Mouse (Mus musculus) cortical plate, adult 2 months (tissue): ENCODE results near the gene Tbkbp1. TPM values are rescaled to one million over a fixed set of nuclear protein-coding genes. Genes with fewer than 3 reads are reported as not detected.
"Not testable (repeated sequence)": the region's sequence is repeated elsewhere in the genome, so short reads cannot be mapped to it uniquely, and the experiment has no call there.

Experiments
- H3K27ac ChIP-seq: fragments of 200-500 bp; 2 replicates; pipeline ENCODE4 v1.5.1; 2012; ENCODE audit warnings: low read length, control low read depth, inconsistent platforms; ENCODE audit not compliant: insufficient read depth
- H3K4me1 ChIP-seq: fragments of 200-500 bp; 2 replicates; pipeline ENCODE4 v1.6.1; 2011; ENCODE audit warnings: low read length; ENCODE audit not compliant: control insufficient read depth, insufficient read depth
- H3K4me3 ChIP-seq: fragments of 200-500 bp; 2 replicates; pipeline ENCODE4 v1.5.1; 2011; ENCODE audit warnings: mild to moderate bottlenecking, low read length, control low read depth; ENCODE audit not compliant: insufficient read depth
- CTCF ChIP-seq: fragments of 200-500 bp; IDR thresholded peaks from 2 replicates; pipeline ENCODE4 v1.5.1; 2011; ENCODE audit warnings: mild to moderate bottlenecking, control low read depth, low read length; ENCODE audit not compliant: insufficient read depth; ENCODE audit errors: extremely low read depth
- POLR2A ChIP-seq: fragments of 200-500 bp; IDR thresholded peaks from 2 replicates; pipeline ENCODE4 v1.6.1; 2011; ENCODE audit warnings: mild to moderate bottlenecking, low read length, control low read depth; ENCODE audit not compliant: insufficient read depth; ENCODE audit errors: extremely low read depth
- polyA plus RNA-seq: library from polyadenylated mRNA; depleted of rRNA; stranded (reverse); fragments of >200 nt; gene quantifications from 2 replicates; pipeline ENCODE4 v1.2.3, GENCODE M21; 2012; rRNA removed

The Tbkbp1 gene
- polyA plus RNA-seq, result 54.5 and 59.5 TPM in 2 replicates

DNA sequence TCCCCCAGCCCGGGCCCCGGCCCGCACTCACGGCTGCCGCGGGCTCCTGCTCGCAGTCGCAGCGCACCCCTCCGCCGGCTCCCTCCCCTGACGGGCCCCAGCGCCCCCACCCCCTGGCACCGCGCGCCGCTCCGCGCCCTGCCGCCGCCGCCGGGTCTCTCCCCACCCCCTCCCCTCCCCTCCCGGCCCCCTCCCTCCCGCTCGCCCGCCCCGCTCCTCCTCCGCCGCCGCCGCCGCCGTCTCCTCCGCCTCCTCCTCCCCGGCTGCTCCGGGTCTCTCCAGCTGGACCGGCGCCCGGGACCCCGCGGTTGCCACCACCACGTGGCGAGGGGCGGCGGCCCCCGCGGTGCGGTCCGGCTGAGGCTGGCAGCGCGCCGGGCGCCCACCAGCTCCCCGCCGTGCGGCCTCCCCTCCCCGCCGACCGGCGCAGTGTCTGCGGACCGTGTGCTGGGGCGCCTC is at the start of gene Tbkbp1:
Gene Tbkbp1 (minus strand): TSS at position 153 of the 459 bp plus-strand sequence.
- H3K4me1 ChIP-seq, result peaks cover 5% of the 10 kb centered on the region
- TF ChIP-seq POLR2A (no peak), CTCF (no peak)
- H3K4me3 ChIP-seq, result peak within 1 kb of the TSS; percentile 84
- peak within 1 kb of the TSS; percentile 75 for H3K27ac ChIP-seq

GRCm38 (mm10) chr11:97199519-97199918 is 48.2 kb upstream of the Tbkbp1 start:
- no peaks in the 10 kb centered on the region for H3K4me1 ChIP-seq
- no peak overlapping the region for H3K27ac ChIP-seq
- TF ChIP-seq CTCF, result no peak
- no peak for TF ChIP-seq POLR2A
- no peak overlapping the region for H3K4me3 ChIP-seq

GRCm38 (mm10) chr11:97198601-97199000 is 47.3 kb upstream of the Tbkbp1 start:
- Histone ChIP-seq H3K4me3 (no peak overlapping the region), H3K27ac (no peak overlapping the region), H3K4me1 (no peaks in the 10 kb centered on the region)
- TF ChIP-seq POLR2A (no peak), CTCF (peak; percentile 53)

DNA sequence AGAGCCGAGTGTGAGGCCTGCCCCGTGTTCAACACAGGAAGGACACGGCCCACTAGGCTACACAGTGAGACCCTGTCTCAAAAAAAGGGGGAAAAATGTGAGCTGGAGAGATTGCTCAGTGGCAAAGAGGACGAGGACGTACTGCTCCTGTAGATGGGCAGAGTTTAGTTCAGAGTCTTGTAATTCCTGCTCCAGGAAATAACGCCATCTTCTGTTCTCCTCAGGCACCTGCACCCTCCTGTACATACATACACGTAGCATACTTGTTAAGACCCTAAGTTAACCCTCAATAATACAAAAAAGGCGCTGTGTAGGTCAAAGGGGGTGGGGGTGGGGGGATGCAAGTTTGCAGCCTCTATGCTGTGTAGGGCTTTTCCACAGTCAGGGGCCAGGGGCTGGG is 45.7 kb upstream of the Tbkbp1 start:
- TF ChIP-seq POLR2A (no peak), CTCF (no peak)
- H3K4me1 ChIP-seq, result no peaks in the 10 kb centered on the region

DNA sequence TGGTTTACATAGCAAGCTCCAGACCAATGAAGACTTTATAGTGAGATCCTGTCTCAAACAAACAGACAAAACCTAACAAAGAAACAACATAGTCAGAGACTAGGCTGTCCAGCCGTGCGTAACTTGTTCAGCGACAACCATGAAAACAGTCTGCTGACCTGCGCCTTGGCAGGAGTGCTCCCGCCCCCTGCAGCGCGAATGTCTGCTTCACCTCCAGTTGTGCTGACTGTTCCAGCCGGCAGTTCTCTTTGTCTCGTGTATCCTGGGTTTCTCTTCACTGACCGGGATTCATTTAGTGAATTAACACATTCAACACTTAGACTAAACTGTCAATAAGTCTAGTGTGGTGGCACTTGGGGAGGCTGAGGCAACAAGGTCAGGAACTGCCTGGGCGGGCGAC is 45.2 kb upstream of the Tbkbp1 start:
- no peak overlapping the region for H3K4me3 ChIP-seq
- H3K4me1 ChIP-seq, result no peaks in the 10 kb centered on the region
- H3K27ac ChIP-seq, result no peak overlapping the region
- TF ChIP-seq POLR2A (no peak), CTCF (no peak)

More for the DNA sequence above, 45.7 kb upstream of the Tbkbp1 start:
- H3K27ac ChIP-seq, result no peak overlapping the region
- no peak overlapping the region for H3K4me3 ChIP-seq

DNA sequence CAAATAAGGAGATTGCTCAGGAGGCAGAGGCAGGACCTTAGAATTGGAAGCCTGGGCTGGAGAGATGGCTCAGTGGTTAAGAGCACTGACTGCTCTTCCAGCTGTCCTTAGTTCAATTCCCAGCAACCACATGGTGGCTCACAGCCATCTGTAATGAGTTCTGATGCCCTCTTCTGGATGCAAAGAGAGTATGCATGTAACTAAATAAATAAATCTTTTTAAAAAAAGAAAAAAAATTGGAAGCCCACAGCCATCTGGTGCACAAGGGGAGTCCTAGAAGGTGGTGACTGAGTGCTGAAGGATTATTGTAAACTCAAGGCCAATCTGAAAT is 41.3 kb upstream of the Tbkbp1 start:
- no peak overlapping the region for H3K4me3 ChIP-seq
- no peak overlapping the region for H3K27ac ChIP-seq
- H3K4me1 ChIP-seq, result no peaks in the 10 kb centered on the region
- TF ChIP-seq CTCF, result no peak
- no peak for TF ChIP-seq POLR2A

DNA sequence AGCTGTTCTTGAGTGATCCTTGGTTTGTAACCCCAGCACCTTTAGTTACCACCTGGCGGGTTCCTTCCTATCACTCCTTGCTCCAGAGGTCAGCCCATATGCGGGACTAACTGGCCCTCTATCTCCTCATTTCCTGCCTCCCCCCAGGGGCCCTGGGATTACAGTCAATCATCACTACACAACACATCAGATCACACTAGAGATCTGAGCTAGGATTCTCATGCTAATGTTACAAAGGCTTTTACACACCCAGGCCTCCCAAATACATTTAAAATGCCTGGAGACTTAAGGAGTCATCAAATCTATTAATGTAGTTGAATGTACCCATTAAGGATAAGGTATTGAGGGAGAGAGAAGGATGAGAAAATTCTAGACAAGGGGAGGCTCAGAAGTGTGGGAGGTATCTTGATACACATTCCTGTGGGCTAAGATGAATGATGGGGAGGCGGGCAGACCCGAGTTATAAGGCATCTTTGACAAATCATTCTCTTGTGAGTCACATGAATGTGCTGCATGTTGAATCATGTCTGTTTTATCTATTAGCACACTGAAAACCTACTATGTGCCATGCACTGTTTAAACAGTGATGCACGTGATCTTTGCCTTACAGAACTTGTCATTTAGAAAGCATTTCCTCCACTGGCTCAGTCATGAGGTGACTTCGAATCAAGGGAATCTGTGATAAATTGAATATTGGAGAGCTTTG is 40.8 kb upstream of the Tbkbp1 start:
- TF ChIP-seq POLR2A (no peak), CTCF (no peak)
- Histone ChIP-seq H3K4me3 (no peak overlapping the region), H3K4me1 (no peaks in the 10 kb centered on the region), H3K27ac (no peak overlapping the region)

DNA sequence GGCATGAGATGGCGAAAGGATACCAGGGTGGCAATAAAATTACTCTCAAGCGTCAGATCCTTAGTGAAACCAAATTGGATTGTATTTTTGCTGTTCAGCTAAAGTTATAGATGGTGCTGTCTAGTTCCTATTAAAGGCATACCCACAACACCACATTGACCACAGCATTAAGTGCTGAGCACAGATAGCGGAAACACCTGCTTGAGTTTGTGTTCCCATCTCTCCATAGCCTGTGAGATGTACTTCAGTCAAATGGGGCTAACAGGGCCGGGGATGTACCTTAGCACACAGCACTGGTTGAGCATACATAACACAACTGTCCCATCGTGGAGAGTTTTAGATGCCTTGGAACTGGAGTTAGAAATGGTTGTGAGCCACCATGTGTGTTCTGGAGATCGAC is 39.7 kb upstream of the Tbkbp1 start:
- TF ChIP-seq CTCF (no peak), POLR2A (no peak)
- Histone ChIP-seq H3K27ac (no peak overlapping the region), H3K4me3 (no peak overlapping the region)

GRCm38 (mm10) chr11:97189645-97190044 is 38.4 kb upstream of the Tbkbp1 start:
- not testable (repeated sequence) for H3K27ac ChIP-seq, H3K4me3 ChIP-seq, H3K4me1 ChIP-seq

More for the DNA sequence above, 39.7 kb upstream of the Tbkbp1 start:
- no peaks in the 10 kb centered on the region for H3K4me1 ChIP-seq

DNA sequence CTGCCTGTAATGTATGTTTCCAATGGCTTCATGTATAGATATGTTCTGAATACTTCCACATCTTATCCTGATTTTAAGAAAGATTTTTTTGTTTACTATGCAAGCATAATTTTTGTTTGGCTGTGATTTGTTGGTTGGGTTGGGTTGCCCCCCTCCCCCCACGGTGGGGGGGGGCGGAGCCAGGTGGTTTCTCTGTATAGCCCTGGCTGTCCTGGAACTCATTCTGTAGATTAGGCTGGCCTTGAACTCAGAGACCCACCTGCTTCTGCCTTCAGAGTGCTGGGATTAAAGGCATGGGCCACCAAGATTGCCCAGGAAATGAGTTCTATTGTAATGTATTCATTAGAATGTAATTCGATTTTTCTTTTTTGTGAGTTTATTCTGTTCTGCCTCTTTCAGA is 37.9 kb upstream of the Tbkbp1 start:
- TF ChIP-seq CTCF (no peak), POLR2A (no peak)
- Histone ChIP-seq H3K4me1 (no peaks in the 10 kb centered on the region; the same call in 1 of the 2 replicates), H3K4me3 (no peak overlapping the region; the same call in 1 of the 2 replicates), H3K27ac (no peak overlapping the region)
